Mouse (Mus musculus): Measurements from ENCODE around the gene Myo16.

DNA sequence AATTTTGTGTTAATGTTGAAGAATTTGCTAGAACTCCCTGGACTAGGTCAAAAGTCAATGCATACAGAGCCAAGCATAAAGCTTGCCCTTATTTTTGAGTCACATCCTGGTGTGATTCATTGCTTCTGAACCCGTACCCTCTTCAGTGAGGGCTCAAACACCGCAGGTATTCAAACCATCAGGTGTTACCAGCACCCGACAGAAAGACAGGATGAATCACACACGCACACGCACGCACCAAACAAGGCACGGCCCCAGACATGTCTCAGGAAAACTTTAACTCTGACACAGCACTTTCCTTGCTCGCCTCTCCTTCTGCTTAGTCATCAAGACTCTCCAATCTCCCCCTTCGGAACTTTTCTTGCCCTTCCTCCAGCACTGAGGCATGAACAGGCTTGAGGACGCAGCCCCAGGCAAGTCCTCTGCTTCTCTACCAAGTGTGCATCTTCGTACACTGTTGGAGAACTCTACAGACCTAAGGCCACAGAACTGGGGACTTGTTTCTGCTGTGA lies 435.8 kb downstream of the Myo16 start:
- TF ChIP-seq CTCF (IDR thresholded peaks at IDR 0.05; ENCODE audit: low read depth): no peak
- no peak for TF ChIP-seq EP300 (optimal IDR thresholded peaks at IDR 0.05)

All from stomach, postnatal 0 days (tissue).